Mouse (Mus musculus) ES-E14 (cell line): ENCODE data around the gene Cyp2d11. TPM values are rescaled to one million over a fixed set of nuclear protein-coding genes. Genes with fewer than 3 reads are reported as not detected.
"Not testable (repeated sequence)": the region's sequence is repeated elsewhere in the genome, so short reads cannot be mapped to it uniquely, and the experiment has no call there.

Experiments used
- DNase-seq: peaks from one replicate; pipeline ENCODE4 v3.0.0-alpha.2; 2013; ENCODE audit warnings: low read depth, low spot score
- H3K27ac ChIP-seq: 2 replicates; pipeline ENCODE4 v1.5.1; 2012; ENCODE audit warnings: low read depth, mild to moderate bottlenecking, low read length, moderate library complexity, mixed read lengths; ENCODE audit not compliant: poor library complexity, insufficient read depth, severe bottlenecking
- H3K36me3 ChIP-seq: 2 replicates; pipeline ENCODE4 v1.6.1; 2012; ENCODE audit warnings: mild to moderate bottlenecking, low read length, moderate library complexity, mixed read lengths; ENCODE audit not compliant: control insufficient read depth, poor library complexity, insufficient read depth, severe bottlenecking
- H3K4me1 ChIP-seq, 2 experiments: fragments of 150-350 bp in 1 of 2; sonication (generic) in 1 of 2; 2 replicates each; pipeline ENCODE4 v1.6.1; 2012; ENCODE audit warnings: low read length in 2 of 2, mild to moderate bottlenecking in 1 of 2, mixed read lengths in 1 of 2; ENCODE audit not compliant: control insufficient read depth in 2 of 2, insufficient read depth in 2 of 2, poor library complexity in 1 of 2
- H3K4me3 ChIP-seq, 2 experiments: fragments of 150-350 bp in 1 of 2; sonication (generic) in 1 of 2; 2 replicates each; pipeline ENCODE4 v1.5.1; 2012; ENCODE audit warnings: low read length in 2 of 2, low read depth in 1 of 2, mild to moderate bottlenecking in 1 of 2, mixed read lengths in 1 of 2; ENCODE audit not compliant: insufficient read depth in 1 of 2, poor library complexity in 1 of 2, severe bottlenecking in 1 of 2
- H3K9ac ChIP-seq: 2 replicates; pipeline ENCODE4 v1.6.1; 2012; ENCODE audit warnings: low read depth, mild to moderate bottlenecking, low read length, mixed read lengths; ENCODE audit not compliant: poor library complexity, insufficient read depth, severe bottlenecking
- H3K9me3 ChIP-seq: fragments of 150-350 bp; sonication (generic); 2 replicates; pipeline ENCODE4 v1.6.1; 2012; ENCODE audit warnings: low read depth, mild to moderate bottlenecking, low read length; ENCODE audit not compliant: control insufficient read depth, insufficient read depth
- CHD2 ChIP-seq: IDR thresholded peaks from 2 replicates; pipeline ENCODE4 v1.6.1; 2014; ENCODE audit warnings: mild to moderate bottlenecking, low read depth, low read length, inconsistent platforms
- HCFC1 ChIP-seq: IDR thresholded peaks from 2 replicates; pipeline ENCODE4 v1.6.1; 2012; ENCODE audit warnings: low read length, inconsistent platforms, borderline replicate concordance; ENCODE audit not compliant: insufficient read depth
- MAFK ChIP-seq: IDR thresholded peaks from 2 replicates; pipeline ENCODE4 v1.6.1; 2014; ENCODE audit warnings: mild to moderate bottlenecking, low read depth, low read length, inconsistent platforms; ENCODE audit not compliant: insufficient read depth
- ZC3H11A ChIP-seq: IDR thresholded peaks from 2 replicates; pipeline ENCODE4 v1.6.1; 2012; ENCODE audit warnings: low read depth, mild to moderate bottlenecking, inconsistent platforms, low read length, borderline replicate concordance
- ZNF384 ChIP-seq: IDR thresholded peaks from 2 replicates; pipeline ENCODE4 v1.6.1; 2012; ENCODE audit warnings: low read depth, low read length, inconsistent platforms
- in situ Hi-C, 2 experiments: fragments of 600-800 bp; cut with MboI; formaldehyde crosslinking; loops; one replicate each; pipeline ENCODE4 v1.15.1; 2025; ENCODE audit warnings: low sequenced_read_pairs in 2 of 2, inconsistent platforms in 1 of 2; ENCODE audit not compliant: unreplicated experiment in 2 of 2
- total RNA-seq: library from RNA; depleted of rRNA; stranded (reverse); fragments of 300-350 nt; gene quantifications from 2 replicates; pipeline ENCODE4 v1.2.3, GENCODE M21; 2012

The Cyp2d11 gene
- total RNA-seq, 1 experiment, result not detected

DNA sequence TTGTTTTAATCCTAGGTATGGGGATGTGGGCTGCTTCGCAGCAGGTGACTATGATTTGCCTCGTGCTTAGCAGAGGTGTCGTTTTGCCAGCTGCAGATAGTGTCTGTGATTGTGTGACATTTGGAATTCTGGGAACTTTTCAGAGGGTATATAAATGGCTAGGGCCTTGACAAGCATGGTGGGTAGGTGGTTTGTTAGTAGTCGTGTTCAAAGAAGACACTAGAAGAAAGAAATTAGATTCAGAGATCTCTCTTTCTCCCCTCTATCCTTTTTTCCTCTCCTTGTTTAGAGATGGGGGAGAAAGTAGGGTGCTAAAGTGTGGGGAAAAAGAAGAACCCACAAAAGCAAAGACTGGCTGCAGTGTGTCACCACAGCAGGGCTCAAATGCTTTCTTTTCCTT, 25.7 kb downstream of the Cyp2d11 start:
- DNase-seq, result no peak
- Histone ChIP-seq H3K9ac (no peak overlapping the region), H3K36me3 (no peaks in the 10 kb centered on the region), H3K4me1 (no peaks in the 10 kb centered on the region), H3K9me3 (no peaks in the 10 kb centered on the region), H3K4me3 (no peak overlapping the region), H3K27ac (no peak overlapping the region)
- TF ChIP-seq CHD2 (no peak), MAFK (no peak), ZC3H11A (no peak), HCFC1 (no peak), ZNF384 (no peak)
- in situ Hi-C loops, result no loop called here

DNA sequence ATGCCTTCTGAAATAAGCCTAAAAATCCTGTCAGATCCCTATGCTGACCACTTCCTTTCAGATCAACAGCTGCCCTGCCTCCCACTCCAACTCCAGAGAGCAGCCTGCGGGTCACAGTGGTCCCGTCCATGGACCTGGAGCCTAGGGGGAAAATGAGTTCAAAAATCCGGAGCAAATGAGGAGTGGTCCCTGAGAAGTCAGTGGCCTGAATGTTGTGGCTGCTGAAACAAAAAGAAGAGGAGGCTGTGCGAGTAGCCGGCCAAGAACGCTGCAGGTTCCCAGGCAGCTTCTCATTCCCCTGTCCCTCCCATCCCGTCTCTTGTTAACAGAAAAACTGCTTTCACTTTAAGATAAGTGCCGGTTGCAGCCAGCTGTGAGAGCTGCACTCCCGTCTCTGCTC, 29.3 kb downstream of the Cyp2d11 start:
- H3K36me3 ChIP-seq, H3K4me1 ChIP-seq, in situ Hi-C loops: not testable (repeated sequence)

GRCm38 (mm10) chr15:82363801-82364200, 30.0 kb downstream of the Cyp2d11 start:
- H3K4me1 ChIP-seq, H3K4me3 ChIP-seq, in situ Hi-C loops, DNase-seq, H3K9ac ChIP-seq, H3K27ac ChIP-seq, H3K36me3 ChIP-seq, H3K9me3 ChIP-seq: not testable (repeated sequence)

More for the DNA sequence above, 29.3 kb downstream of the Cyp2d11 start:
- not testable (repeated sequence) for H3K27ac ChIP-seq, H3K9me3 ChIP-seq, H3K9ac ChIP-seq, H3K4me3 ChIP-seq, DNase-seq

- Histone ChIP-seq H3K4me3 (no peak overlapping the region), H3K4me1 (peaks cover 2 to 7% of the 10 kb centered on the region in 2 experiments; a peak in 1 of 4 replicates), H3K9me3 (no peaks in the 10 kb centered on the region), H3K27ac (no peak overlapping the region), H3K9ac (no peak overlapping the region), H3K36me3 (no peaks in the 10 kb centered on the region)
- in situ Hi-C loops, result no loop called here
- no peak for DNase-seq
- TF ChIP-seq CHD2, result no peak
- no peak for TF ChIP-seq ZNF384
- no peak for TF ChIP-seq HCFC1
- TF ChIP-seq MAFK, result no peak
- no peak for TF ChIP-seq ZC3H11A
Observed at GRCm38 (mm10) chr15:82362234-82362633, 31.6 kb downstream of the Cyp2d11 start.

DNA sequence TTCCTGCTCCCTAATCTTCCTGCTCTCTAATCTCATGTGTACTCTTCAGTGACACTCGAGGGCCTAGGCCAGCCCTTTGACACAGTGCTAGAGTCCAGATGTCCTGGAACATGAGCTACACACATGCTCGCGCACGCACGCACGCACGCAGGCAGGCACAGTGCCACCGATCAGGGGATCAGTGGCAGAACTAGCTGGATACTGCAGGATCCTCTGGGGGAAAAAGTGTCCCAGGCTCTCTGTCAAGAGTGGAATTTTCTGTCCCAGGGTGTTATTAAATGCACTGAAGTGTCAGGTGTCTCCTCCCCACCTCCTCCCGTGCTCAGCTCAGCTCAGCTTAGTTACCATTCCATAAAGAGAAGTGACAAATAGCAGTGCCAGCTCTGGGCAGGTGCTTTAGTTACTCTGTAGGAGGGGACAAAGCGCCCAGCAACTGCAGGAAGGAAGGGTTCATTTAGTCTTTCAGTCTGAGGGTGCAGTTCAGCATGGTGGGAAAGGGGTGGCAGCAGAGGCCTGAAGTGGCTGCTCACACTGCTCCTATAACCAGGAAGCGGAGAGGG, 32.3 kb downstream of the Cyp2d11 start:
- Histone ChIP-seq H3K9ac (no peak overlapping the region), H3K27ac (no peak overlapping the region), H3K36me3 (no peaks in the 10 kb centered on the region), H3K9me3 (no peaks in the 10 kb centered on the region), H3K4me1 (peaks cover 2 to 7% of the 10 kb centered on the region in 2 experiments; a peak in 1 of 4 replicates), H3K4me3 (no peak overlapping the region)
- no peak for DNase-seq
- in situ Hi-C loops, result no loop called here
- no peak for TF ChIP-seq ZC3H11A
- TF ChIP-seq ZNF384, result no peak
- TF ChIP-seq HCFC1, result no peak
- TF ChIP-seq CHD2, result no peak
- TF ChIP-seq MAFK, result no peak
